Mouse (Mus musculus): ENCODE measurements around the gene Trpm8.

Gene Trpm8

GRCm38 (mm10) chr1:88264237-88264868 lies 13.1 kb upstream of the Trpm8 start:
- no peak for DNase-seq (ENCODE audit: low read depth in 1 of 2, low spot score in 2 of 2)

- DNase-seq (ENCODE audit: low read depth in 1 of 2, low spot score in 2 of 2), result no peak
These were observed 12.6 kb upstream of the Trpm8 start for GRCm38 (mm10) chr1:88264869-88265240.

- no peak for DNase-seq (ENCODE audit: low read depth in 1 of 2, low spot score in 2 of 2)
These were observed 11.3 kb upstream of the Trpm8 start for GRCm38 (mm10) chr1:88266123-88266522.

- DNase-seq (ENCODE audit: low read depth in 1 of 2, low spot score in 2 of 2), result no peak
These were observed 10.0 kb upstream of the Trpm8 start for GRCm38 (mm10) chr1:88267489-88267888.

- DNase-seq (ENCODE audit: low read depth in 1 of 2, low spot score in 2 of 2), result no peak
These were observed 9.4 kb upstream of the Trpm8 start for GRCm38 (mm10) chr1:88268070-88268469.

GRCm38 (mm10) chr1:88269539-88270309 lies 7.7 kb upstream of the Trpm8 start:
- no peak for DNase-seq (ENCODE audit: low read depth in 1 of 2, low spot score in 2 of 2)

GRCm38 (mm10) chr1:88272851-88273250 lies 4.6 kb upstream of the Trpm8 start:
- no peak for DNase-seq (ENCODE audit: low read depth in 1 of 2, low spot score in 2 of 2)

GRCm38 (mm10) chr1:88273326-88273725 lies 4.1 kb upstream of the Trpm8 start:
- DNase-seq (ENCODE audit: low read depth in 1 of 2, low spot score in 2 of 2), result no peak

- DNase-seq (ENCODE audit: low read depth in 1 of 2, low spot score in 2 of 2), result no peak
These were observed 3.6 kb upstream of the Trpm8 start for GRCm38 (mm10) chr1:88273832-88274231.

- DNase-seq (ENCODE audit: low read depth in 1 of 2, low spot score in 2 of 2), result no peak
These were observed 2.9 kb upstream of the Trpm8 start for GRCm38 (mm10) chr1:88274371-88275077.

- no peak for DNase-seq (ENCODE audit: low read depth in 1 of 2, low spot score in 2 of 2)
These were observed 2.3 kb upstream of the Trpm8 start for GRCm38 (mm10) chr1:88275078-88275680.

- no peak for DNase-seq (ENCODE audit: low read depth in 1 of 2, low spot score in 2 of 2)
These were observed 1.6 kb upstream of the Trpm8 start for GRCm38 (mm10) chr1:88275698-88276523.

GRCm38 (mm10) chr1:88276524-88277097 lies 850 bp upstream of the Trpm8 start:
- DNase-seq (ENCODE audit: low read depth in 1 of 2, low spot score in 2 of 2), result no peak

GRCm38 (mm10) chr1:88277818-88278511 lies 504 bp downstream of the Trpm8 start:
- no peak for DNase-seq (ENCODE audit: low read depth in 1 of 2, low spot score in 2 of 2)

GRCm38 (mm10) chr1:88279111-88280005 lies 1.9 kb downstream of the Trpm8 start:
- no peak for DNase-seq (ENCODE audit: low read depth in 1 of 2, low spot score in 2 of 2)

GRCm38 (mm10) chr1:88280006-88280690 lies 2.7 kb downstream of the Trpm8 start:
- no peak for DNase-seq (ENCODE audit: low read depth in 1 of 2, low spot score in 2 of 2)

GRCm38 (mm10) chr1:88282301-88282700 lies 4.8 kb downstream of the Trpm8 start:
- no peak for DNase-seq (ENCODE audit: low read depth in 1 of 2, low spot score in 2 of 2)
